Mouse (Mus musculus) adrenal gland (tissue): Measurements from ENCODE around the gene Rd3.

Experiments
- intact Hi-C: fragments of 180-260 bp; cut with DNase I; formaldehyde crosslinking; loops from one replicate; pipeline ENCODE4 v1.15.1; 2025
- long read RNA-seq, 2 experiments: library from polyadenylated mRNA; unstranded; transcript quantifications; one replicate each; pipeline ENCODE4 v2.0.0; 2020; ENCODE audit warnings: borderline replicate concordance in 1 of 2; ENCODE audit not compliant: insufficient replicate concordance in 1 of 2

Gene Rd3
- long read RNA-seq, experiment 1 = 0 reads
- long read RNA-seq, experiment 2 = 0 reads

GRCm38 (mm10) chr1:191977187-191977586, at the start of gene Rd3:
Gene Rd3 (plus strand): TSS chr1:191977370.
- intact Hi-C loops = no loop called here

DNA sequence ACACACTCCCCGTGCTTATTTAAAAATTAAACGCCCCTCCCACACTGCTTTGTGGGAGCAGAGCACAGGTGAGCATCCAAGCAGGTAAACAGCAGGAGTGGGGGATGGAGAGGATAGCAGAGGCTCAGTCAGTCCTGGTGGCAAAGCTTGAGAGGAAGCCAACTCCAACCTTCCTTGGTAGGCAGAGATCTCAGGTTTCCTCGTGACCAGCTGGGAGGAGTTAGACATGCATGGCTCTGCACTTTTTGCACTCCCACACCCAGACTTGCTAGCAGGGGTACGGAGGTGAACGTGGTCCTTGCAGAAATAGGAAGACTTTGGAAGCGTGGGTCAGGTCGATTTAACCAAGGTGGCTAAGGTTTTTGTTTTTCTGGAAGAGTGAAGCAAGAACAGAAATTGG, 48.8 kb upstream of the Rd3 start:
- intact Hi-C loops = no loop called here

GRCm38 (mm10) chr1:191929065-191929464, 48.1 kb upstream of the Rd3 start:
- intact Hi-C loops = no loop called here

DNA sequence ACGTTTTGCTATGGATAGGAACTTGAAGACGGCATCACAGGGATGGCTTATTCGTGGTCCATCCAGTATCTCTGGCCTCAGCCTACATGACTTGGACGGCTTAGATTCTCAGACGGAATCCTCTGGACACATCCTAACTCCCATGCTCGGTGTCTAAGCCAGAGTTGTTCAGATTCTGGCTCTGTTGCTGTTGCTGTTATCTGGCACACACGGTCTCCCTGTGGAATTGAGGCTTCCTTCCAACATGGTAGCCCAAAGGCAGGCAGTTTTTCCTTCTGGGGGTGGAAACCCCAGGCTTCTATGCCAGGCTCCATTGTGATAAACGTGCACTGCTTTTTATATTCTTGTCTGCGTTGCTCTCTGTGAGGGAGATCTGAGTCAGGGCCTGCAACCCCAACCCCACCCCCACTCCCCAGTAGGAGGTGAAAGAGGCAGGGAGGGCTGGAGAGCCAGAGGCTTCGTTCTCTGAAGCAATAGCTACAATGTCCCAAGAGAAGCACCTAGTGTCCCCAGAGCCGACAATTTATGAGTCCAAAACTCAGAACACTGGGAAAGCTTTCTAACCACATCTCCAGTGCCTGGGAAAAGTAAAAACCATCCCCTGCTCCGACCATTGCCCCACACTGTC, 47.2 kb upstream of the Rd3 start:
- intact Hi-C loops = no loop called here

DNA sequence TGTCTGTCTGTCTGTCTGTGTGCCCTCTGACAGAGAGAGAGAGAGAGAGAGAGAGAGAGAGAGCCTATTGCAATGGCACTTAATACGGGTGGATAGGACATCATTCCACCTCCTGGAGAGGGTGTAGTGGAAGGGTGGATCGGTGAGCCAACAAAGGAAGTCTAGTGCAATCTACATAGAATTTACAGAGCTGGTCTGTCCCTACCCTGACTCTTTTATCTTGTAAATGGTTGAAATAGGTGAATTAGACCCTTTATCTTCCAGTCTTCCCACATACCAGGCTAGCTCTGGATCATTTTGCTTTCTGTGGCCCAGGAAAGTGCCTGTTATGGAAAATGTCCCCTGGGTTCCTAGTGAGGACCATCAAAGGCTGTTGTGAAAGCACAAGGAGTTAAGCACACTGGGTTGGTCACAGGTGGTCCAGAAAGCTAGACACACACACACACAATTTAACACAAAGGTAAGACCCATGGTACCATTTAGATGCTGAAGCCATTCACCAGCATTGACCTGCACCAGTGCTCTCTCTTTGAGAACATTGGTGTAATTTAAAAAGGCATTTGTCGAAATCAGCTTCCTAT, 46.6 kb upstream of the Rd3 start:
- intact Hi-C loops = no loop called here

DNA sequence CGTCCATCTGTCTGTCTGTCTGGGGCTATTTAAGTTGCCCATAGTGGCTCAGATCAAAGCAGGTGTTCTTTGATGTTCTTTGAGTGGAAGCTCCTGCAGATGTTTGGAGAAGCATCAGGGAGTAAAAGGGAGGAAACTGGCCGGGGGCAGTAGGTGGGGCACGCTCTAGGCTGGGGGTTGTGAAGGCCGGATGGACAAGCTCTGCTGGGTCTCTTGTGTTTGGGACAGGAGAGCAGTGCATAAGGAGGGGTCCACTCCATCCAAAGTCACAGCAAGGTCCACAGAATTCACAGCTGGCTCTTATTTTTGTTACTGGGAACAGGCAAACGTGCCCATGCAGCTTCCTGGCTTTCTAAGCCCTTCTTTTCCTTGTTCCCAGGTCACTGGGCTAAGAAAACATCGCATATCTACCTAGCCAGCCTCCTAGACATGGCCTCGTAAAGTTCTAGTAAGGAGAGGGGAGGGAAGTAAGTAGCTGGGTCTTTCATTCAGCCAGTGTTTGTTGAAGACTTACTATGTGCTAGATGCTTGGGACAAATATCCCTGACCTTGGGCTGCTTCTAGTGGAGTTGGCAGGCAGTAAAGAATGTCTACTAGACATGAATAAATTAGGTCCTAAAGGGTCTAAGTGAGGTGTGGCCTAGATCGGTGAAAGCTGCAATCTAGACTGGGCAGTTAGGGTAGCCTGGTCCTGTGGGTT, 44.7 kb upstream of the Rd3 start:
- intact Hi-C loops = no loop called here

DNA sequence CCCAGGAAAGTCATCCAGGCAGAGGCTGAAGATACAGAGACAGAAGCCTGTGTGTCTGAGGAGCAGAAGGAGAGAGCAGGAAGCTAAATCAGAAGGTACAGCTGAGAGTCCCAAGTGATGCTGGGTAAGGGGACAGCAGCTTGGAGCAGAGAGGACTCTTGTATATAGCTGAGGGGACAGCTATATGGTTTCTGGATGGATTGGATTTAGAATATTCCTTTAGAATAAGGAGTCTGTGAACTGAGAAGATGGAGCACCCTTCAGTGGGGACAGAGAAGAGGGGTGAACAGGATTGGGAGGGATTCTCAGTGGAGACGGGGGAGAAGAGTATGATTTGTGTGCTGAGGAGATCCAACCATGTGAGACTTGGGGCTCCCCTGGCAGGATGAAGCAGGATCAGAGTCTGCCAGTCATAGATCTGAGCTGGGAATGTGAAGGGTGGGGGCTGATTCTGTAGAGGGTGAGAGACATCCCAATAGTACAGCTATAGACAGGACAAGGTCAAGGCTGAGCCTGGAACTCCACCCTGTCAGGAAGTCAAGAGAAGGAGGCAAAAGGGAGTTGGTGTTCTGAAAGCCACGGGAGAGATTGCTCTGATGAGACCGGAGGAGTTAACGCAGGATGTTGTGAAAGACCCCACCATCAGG, 44.1 kb upstream of the Rd3 start:
- intact Hi-C loops = no loop called here

DNA sequence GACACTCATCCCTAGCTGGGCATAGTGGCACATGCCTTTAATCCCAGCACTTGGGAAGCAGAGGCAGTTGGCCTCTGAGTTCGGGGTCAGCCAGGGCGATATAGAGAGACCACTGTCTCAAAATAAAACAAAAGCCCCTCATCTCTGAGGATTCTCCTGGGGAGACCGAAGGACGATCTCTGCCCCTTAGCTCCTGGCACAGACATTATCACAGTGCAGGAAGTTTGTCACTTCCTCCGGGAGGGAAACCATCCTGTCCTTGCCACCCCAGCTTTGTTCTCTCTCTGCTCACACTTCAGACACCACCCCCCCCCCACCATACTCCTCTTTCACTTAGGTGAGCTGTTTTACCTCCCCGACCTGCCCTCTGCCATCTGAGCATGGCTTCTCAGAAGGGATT, 33.5 kb upstream of the Rd3 start:
- intact Hi-C loops = no loop called here

DNA sequence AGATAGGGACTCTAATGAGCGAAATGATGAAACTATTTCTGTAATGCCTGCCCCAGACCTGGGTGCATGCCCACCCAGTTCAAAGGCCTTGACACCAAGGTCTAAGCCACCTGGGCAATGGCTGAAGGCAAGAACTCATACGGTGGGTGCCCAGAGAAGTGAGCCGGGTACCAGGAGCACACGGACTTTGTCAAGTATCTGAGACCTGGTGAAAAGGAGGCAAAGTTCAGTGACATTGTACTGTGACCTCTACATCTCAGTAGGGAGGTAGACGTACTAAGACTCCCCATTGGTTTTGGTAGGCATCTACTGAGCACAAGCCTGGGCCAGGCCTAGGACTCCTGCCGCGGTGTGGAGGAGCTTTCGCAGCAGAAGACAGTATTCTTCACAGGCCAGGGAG, 31.8 kb upstream of the Rd3 start:
- intact Hi-C loops = no loop called here

GRCm38 (mm10) chr1:191945756-191946155, 31.4 kb upstream of the Rd3 start:
- intact Hi-C loops = no loop called here

DNA sequence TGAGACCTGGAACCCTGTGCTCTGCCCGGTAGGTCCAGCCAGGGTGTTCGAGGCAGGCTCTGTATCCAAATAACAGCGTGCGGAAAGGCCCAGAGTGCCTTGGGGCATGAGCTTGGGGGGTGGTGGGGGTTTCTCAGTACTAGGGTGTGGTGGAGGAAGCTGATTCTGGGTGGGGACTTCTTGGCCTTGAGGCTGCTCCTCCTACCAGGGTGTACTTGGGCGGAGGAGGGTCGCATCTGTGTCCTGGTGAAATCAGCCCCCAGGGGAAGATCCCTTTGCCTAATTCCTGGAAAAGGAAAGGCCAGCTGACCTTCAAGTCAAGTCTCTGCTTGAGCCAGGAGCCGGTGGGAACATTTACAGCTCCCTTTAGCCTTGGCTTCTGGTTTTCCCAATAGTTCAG, 30.9 kb upstream of the Rd3 start:
- intact Hi-C loops = no loop called here

DNA sequence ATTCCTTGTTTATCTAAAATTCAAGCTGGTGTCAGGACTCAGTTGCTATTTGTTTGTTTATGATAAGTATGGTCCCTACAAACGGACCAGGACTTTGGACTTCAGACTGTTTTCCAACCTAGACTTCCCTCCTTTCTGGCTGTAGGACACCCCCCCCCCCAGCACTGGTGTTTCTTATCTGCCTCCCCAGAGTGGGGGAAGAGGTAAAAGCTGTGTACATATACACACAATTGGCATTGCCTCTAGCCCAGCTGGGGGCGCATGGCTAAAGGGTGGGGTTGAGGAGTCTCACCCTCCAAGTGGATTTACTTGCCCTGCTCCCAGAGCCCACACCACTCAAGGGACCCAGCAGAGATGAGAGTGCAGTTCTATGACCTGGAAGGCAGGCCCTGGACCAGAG, 30.3 kb upstream of the Rd3 start:
- intact Hi-C loops = no loop called here

- intact Hi-C loops = no loop called here
Observed at GRCm38 (mm10) chr1:191947796-191948195, 29.4 kb upstream of the Rd3 start.

DNA sequence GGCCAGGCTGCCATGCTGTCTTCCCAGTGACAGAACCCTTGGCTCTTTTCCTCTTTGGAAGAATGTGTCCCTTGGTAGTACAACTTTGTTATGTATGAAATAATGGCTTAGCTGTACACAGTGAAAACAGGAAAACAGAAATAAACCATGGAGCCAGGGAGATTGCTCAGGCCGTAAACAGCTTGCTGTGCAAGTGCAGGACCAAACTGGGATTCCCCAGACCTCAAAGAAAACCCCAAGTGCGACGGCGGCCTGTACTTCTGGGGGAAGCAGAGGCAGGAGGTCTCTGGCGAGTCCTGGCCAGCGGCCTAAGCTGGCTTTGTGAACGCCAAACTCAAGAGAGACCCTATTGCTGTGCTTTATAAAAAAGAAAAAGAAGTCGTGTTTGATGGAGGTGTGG, 28.6 kb upstream of the Rd3 start:
- intact Hi-C loops = no loop called here

DNA sequence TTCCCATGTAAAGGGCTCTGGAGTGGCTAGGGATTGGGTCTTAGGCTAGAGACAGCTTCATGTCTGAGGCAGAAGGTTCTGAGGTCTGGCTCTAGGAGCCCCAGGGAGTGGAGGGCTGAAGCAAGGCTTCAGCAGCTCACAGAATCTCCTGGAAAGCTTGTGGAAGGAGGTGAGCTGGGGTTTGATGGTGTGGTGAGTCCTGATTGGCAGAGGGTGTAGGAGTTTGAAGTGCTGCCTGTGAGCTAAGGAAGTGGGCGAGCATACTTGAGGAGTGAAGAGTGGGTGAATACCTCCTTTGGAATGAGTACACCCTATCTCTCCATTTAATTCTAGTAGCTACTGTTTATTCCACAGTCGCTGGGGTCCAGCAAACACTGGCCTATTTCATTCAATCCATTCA, 26.6 kb upstream of the Rd3 start:
- intact Hi-C loops = no loop called here

GRCm38 (mm10) chr1:191952733-191953335, 24.3 kb upstream of the Rd3 start:
- intact Hi-C loops = no loop called here

- intact Hi-C loops = no loop called here
Observed at GRCm38 (mm10) chr1:191955101-191955500, 22.1 kb upstream of the Rd3 start.

DNA sequence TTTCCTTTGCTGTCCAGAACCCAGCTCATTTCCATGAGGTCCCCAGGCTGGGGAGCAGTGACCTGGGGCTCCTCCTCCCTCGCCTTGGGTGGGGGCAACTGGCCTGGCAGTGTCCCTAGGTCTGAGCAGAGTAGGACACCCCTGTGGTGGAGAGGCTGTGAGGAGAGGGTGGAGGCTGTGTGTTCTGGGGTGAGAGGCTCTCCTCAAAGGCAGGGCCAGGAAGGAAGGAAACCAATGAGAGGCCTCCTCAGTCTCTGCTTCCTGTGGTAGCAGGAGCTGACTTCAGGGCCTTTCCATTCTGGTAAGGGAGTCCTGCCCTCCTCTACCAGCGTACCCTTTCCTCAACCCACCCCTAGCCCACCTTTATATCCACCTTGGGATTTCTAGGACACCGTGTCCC, 20.9 kb upstream of the Rd3 start:
- intact Hi-C loops = no loop called here

DNA sequence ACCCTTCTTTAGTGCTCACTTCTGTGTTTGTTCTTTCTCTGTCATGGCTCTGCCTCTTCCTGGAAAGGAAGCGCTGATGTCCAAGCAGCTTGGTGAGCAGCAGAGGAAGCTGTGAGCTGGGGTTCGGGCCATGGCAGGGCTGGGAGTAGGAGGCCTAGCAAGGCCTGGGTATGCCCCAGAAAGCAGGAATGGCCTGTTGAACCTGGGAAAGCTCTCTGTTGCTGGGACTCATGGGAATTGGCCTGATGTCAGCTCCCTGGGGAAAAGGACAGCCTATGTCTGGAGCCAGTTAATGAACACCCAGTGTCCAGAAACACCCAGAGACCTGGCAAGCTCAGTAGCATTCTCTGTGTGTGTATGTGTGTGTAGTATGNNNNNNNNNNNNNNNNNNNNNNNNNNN, 20.3 kb upstream of the Rd3 start:
- intact Hi-C loops = no loop called here

DNA sequence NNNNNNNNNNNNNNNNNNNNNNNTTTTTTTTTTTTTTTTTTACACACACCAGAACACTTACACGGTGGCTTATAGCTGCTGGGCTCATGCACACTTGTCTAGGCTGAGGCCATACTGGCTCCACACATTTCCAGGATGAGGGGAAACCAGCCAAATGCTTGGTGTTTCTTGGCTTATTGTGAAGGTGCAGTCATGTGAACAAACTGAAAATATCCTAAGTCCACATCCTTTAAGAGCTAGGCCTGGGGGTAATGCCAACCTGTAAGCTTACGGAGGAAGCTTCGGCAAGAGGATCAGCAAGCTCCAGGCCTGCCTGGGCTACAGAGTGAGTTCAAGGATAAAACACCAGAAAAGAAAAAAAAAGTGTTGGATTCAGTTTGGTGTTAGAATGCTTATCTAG, 19.8 kb upstream of the Rd3 start:
- intact Hi-C loops = no loop called here

GRCm38 (mm10) chr1:191960946-191961345, 16.2 kb upstream of the Rd3 start:
- intact Hi-C loops = loop anchor here (5.0 kb wide), 1 partner anchor 54 kb away; the partner anchor contains the start of gene Slc30a1

DNA sequence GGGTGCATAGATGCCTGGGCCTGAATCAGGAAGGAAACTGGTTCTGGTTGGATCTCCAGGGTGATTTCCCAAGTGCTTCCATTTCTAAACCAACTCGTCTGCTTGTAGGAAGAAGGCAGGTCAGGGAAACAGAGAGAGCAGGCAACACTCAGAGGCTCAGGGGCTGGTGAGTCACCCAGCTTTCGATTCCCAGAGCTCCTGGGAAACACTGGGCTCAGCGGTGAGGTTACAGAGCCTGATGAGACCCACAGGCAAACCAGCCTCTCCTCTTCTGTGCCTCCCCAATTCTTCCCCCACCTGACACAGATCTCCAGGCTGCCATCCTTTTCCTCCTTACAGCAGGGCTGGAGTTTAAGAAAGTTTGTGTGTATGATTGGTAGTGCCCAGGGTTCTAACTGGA, 13.8 kb upstream of the Rd3 start:
- intact Hi-C loops = loop anchor here (5.0 kb wide), 1 partner anchor 56 kb away; the partner anchor contains the start of gene Slc30a1
